25 mouse cellular contexts compared by ENCODE assay signal in genomic region chr7:67586479-67586878, GRCm38 (mm10).
"Had no signal": no experiment of that assay in that cellular context is flagged by ENCODE, and none has a peak within 500 bp of the region (broad histone marks: within the 10 kb centered on the region; RNA-seq: fewer than 3 reads in every experiment).

No protein-coding gene starts in this region.

- DNase-seq: cerebellum, adult 9-10 months; cerebellum, adult 9-11 months; cerebellum, postnatal 10 days; cerebellum, postnatal 14 days; cerebellum, postnatal 25 days; cerebellum, postnatal 36 days; embryo, embryonic 11 days; forebrain, postnatal 0 days; gastrocnemius, adult 2 months; gastrocnemius, postnatal 10 days; gastrocnemius, postnatal 14 days; gastrocnemius, postnatal 25 days; gastrocnemius, postnatal 36 days; heart, adult 11 months; heart, adult 18-20 months; heart, adult 2 months had no signal

- H3K36me3 ChIP-seq: embryonic facial prominence, embryonic 10.5 days; embryonic facial prominence, embryonic 12.5 days; embryonic facial prominence, embryonic 13.5 days; embryonic facial prominence, embryonic 15.5 days; forebrain, embryonic 10.5 days; forebrain, embryonic 12.5 days; forebrain, embryonic 15.5 days had no signal

- H3K9ac ChIP-seq: embryonic facial prominence, embryonic 12.5 days; embryonic facial prominence, embryonic 13.5 days; embryonic facial prominence, embryonic 15.5 days; forebrain, embryonic 12.5 days; forebrain, embryonic 13.5 days; forebrain, embryonic 15.5 days; forebrain, postnatal 0 days had no signal

- H3K4me3 ChIP-seq: embryonic facial prominence, embryonic 10.5 days; embryonic facial prominence, embryonic 12.5 days; embryonic facial prominence, embryonic 13.5 days; embryonic facial prominence, embryonic 15.5 days; erythroblast, embryonic 14.5 days; forebrain, embryonic 10.5 days; forebrain, embryonic 12.5 days; forebrain, embryonic 13.5 days; forebrain, embryonic 15.5 days; gastrocnemius, adult 2 months; heart, adult 2 months had no signal

- H3K27ac ChIP-seq: embryonic facial prominence, embryonic 10.5 days; embryonic facial prominence, embryonic 12.5 days; embryonic facial prominence, embryonic 13.5 days; embryonic facial prominence, embryonic 15.5 days; forebrain, embryonic 10.5 days; forebrain, embryonic 12.5 days; forebrain, embryonic 13.5 days; forebrain, embryonic 15.5 days; gastrocnemius, adult 2 months; heart, adult 2 months had no signal

- H3K4me2 ChIP-seq: embryonic facial prominence, embryonic 12.5 days; embryonic facial prominence, embryonic 13.5 days; embryonic facial prominence, embryonic 15.5 days; forebrain, embryonic 12.5 days; forebrain, embryonic 13.5 days; forebrain, embryonic 15.5 days had no signal

- H3K4me1 ChIP-seq: embryonic facial prominence, embryonic 12.5 days; embryonic facial prominence, embryonic 13.5 days; embryonic facial prominence, embryonic 15.5 days; forebrain, embryonic 10.5 days; forebrain, embryonic 15.5 days had no signal

- H3K9me3 ChIP-seq: embryonic facial prominence, embryonic 10.5 days; embryonic facial prominence, embryonic 12.5 days; embryonic facial prominence, embryonic 13.5 days; embryonic facial prominence, embryonic 15.5 days; forebrain, embryonic 10.5 days; forebrain, embryonic 12.5 days; forebrain, embryonic 13.5 days; forebrain, embryonic 15.5 days had no signal

- H3K27me3 ChIP-seq: embryonic facial prominence, embryonic 12.5 days; embryonic facial prominence, embryonic 13.5 days; embryonic facial prominence, embryonic 15.5 days; forebrain, embryonic 12.5 days; forebrain, embryonic 13.5 days; forebrain, embryonic 15.5 days had no signal
